Mouse (Mus musculus) lung, adult 2 months (tissue): ENCODE measurements around the gene Tmem256.

Source experiments
- CTCF ChIP-seq: fragments of 200-500 bp; IDR thresholded peaks from 2 replicates; pipeline ENCODE4 v1.5.1; 2011; ENCODE audit warnings: mild to moderate bottlenecking, low read length, control low read depth; ENCODE audit not compliant: insufficient read depth
- POLR2A ChIP-seq: fragments of 200-500 bp; IDR thresholded peaks from 2 replicates; pipeline ENCODE4 v1.6.1; 2011; ENCODE audit warnings: low read depth, mild to moderate bottlenecking, control low read depth, low read length, borderline replicate concordance; ENCODE audit errors: extremely low read depth

DNA sequence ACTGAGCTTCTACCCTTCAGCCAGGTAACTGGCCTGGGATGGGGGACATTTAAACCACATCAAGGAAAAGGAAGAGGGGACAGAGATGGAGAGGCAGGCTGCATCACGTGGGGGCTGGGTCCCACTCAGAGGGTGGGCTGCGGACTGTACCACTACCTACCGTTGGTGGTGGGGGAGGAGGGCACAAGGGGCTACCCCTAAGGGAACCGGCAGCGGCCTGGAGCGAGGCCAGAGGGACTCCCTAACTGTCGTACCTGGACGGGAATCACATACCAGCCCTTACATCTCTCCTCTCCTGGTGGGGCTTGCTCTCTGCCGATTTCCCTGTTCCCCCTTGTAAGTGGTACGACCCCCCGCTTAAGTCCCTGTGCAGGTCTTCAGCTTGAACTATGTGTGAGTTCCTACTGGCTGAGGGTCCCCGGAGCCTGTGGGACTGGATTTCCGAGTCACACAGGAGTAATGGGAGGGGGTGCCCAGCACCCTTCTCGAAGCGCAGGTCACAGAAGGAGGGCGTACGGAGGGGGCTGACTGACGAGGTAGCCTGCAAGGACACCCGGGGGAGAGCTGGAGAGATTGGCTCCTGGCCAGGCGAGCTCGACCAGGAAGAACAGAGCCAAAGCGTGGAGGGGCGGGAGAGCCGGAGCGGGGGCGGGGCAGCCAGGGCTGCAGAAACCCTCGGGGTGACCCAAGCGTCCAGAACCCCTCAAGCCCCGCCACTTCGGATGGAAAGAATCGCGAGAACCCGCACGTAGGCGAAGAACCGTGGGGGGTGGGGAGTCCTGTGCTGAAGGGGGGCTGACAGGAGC, 37.7 kb upstream of the Tmem256 start:
- TF ChIP-seq CTCF (no peak), POLR2A (no peak)
